Mouse (Mus musculus) ES-E14 (cell line): Measurements from ENCODE around the gene Rras.

ENCODE experiments used
- CHD2 ChIP-seq: IDR thresholded peaks from 2 replicates; pipeline ENCODE4 v1.6.1; 2014; ENCODE audit warnings: mild to moderate bottlenecking, low read depth, low read length, inconsistent platforms
- MAFK ChIP-seq: IDR thresholded peaks from 2 replicates; pipeline ENCODE4 v1.6.1; 2014; ENCODE audit warnings: mild to moderate bottlenecking, low read depth, low read length, inconsistent platforms; ENCODE audit not compliant: insufficient read depth
- ZNF384 ChIP-seq: IDR thresholded peaks from 2 replicates; pipeline ENCODE4 v1.6.1; 2012; ENCODE audit warnings: low read depth, low read length, inconsistent platforms

DNA sequence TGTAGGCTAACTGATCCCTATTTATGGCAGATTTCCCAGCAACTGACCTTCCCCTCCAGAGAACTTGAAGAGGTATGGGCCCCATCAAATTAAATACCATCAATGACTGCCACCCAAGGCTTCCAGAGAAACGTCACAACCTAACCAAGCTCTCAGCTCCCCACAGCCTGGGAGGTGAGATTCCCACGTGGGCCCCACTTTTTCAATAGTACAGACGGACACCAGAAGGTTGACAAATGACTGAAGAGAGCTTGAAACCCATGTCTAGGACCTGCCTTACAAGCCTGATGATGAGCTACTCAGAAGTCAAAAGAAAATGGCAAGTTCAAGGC, 33.0 kb upstream of the Rras start:
- TF ChIP-seq ZNF384 (no peak), MAFK (no peak), CHD2 (no peak)
